Mouse (Mus musculus) embryonic facial prominence, embryonic 11.5 days (tissue): Measurements from ENCODE around the gene Hivep3. TPM values are rescaled to one million over a fixed set of nuclear protein-coding genes. Genes with fewer than 3 reads are reported as not detected.

Experiments
- ATAC-seq: fragments of 200-750 bp; cut with Nextera tagmentation; replicated peaks from 2 replicates; pipeline ENCODE4 v1.8.0; 2017; ENCODE audit warnings: low read depth; ENCODE audit not compliant: insufficient number of reproducible peaks, low FRiP score, low TSS enrichment
- DNase-seq: peaks from one replicate; pipeline ENCODE4 v3.0.0-alpha.2; 2015; ENCODE audit warnings: low spot score
- H3K27ac ChIP-seq: fragments of 300-500 bp; sonication (generic); replicated peaks from 2 replicates; pipeline ENCODE4 v1.5.1; 2014; ENCODE audit warnings: mild to moderate bottlenecking, low read depth, low read length, control low read depth
- H3K27me3 ChIP-seq: fragments of 300-500 bp; sonication (generic); 2 replicates; pipeline ENCODE4 v1.6.1; 2014; ENCODE audit warnings: mild to moderate bottlenecking, low read length, moderate library complexity, mixed read lengths; ENCODE audit not compliant: control insufficient read depth, insufficient read depth
- H3K36me3 ChIP-seq: fragments of 300-500 bp; sonication (generic); replicated peaks from 2 replicates; pipeline ENCODE4 v1.6.1; 2014; ENCODE audit warnings: low read depth, mild to moderate bottlenecking, low read length, moderate library complexity, mixed read lengths; ENCODE audit not compliant: control insufficient read depth, insufficient read depth
- H3K4me1 ChIP-seq: fragments of 300-500 bp; sonication (generic); 2 replicates; pipeline ENCODE4 v1.6.1; 2014; ENCODE audit warnings: low read length, mixed read lengths; ENCODE audit not compliant: control insufficient read depth, insufficient read depth
- H3K4me2 ChIP-seq: fragments of 300-500 bp; sonication (generic); 2 replicates; pipeline ENCODE4 v1.6.1; 2014; ENCODE audit warnings: low read depth, mild to moderate bottlenecking, control low read depth, low read length, moderate library complexity
- H3K4me3 ChIP-seq: fragments of 300-500 bp; sonication (generic); 2 replicates; pipeline ENCODE4 v1.5.1; 2014; ENCODE audit warnings: low read depth, low read length, control low read depth
- H3K9ac ChIP-seq: fragments of 300-500 bp; sonication (generic); replicated peaks from 2 replicates; pipeline ENCODE4 v1.6.1; 2014; ENCODE audit warnings: mild to moderate bottlenecking, control low read depth, low read length
- H3K9me3 ChIP-seq: fragments of 300-500 bp; sonication (generic); replicated peaks from 2 replicates; pipeline ENCODE4 v1.6.1; 2016; ENCODE audit warnings: mild to moderate bottlenecking, low read length, inconsistent platforms, mixed read lengths; ENCODE audit not compliant: control insufficient read depth
- WGBS: fragments of 180-500 bp; shearing (Covaris S2); extraction: QIAGEN DNeasy Blood & Tissue Kit; methylation state at CpG from one replicate; pipeline ENCODE4 v1.1.7; 2014; 5-methylcytosine and 5-hydroxymethylcytosine counted together
- polyA plus RNA-seq: library from polyadenylated mRNA; unstranded; fragments of >200 nt; fragmentation: Nextera tagmentation; extraction: Ambion mirVana; gene quantifications from 2 replicates; pipeline ENCODE4 v1.2.1, GENCODE M21; 2014

The Hivep3 gene
- polyA plus RNA-seq, 1 experiment from 2014 or later, result 1.6 TPM

DNA sequence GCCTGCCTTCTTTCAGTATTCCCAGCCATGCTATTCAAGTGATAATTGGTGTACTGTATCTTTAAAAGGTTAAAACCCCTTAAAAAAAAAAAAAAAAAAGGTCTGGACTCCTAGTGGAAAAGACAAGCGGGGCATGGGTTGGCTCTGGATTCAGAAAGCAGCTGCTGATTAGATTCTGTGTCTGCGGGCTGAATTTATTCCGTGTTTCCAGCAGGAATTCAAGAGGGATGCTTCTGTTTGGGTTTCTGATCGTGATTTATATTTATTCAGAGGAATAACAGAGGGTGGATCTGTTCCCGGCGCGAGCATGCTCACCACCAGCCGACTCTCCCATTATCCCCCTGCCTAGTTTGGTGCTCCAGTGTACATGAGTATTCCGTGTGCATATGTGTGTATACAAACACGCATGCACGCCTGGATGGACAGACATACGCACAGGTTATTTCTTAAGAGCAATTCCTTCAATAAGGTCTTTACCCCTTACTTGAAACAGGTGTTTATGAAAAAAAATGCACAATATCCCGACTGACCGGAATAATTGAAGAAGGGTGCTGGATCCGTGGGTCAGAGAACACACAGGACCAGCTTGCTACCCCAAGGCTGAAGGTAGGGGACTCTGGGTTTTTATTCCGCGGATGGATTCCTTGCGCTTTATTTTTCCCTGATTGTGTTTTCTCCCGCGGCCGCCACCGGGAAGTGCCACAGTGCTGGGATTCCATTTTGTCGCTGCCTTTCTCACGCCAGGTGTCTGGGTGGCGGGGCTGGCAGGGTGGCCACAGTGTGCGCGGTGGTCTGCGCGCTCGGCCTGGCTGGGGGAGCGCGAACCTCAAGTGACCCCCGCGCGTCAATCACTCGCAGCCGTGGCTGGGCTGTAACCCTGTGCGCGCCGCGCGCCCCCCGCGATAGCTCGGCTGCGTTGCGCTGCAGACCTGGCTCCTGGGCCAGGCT, 80.9 kb downstream of the Hivep3 start:
- Histone ChIP-seq H3K36me3 (no peaks in the 10 kb centered on the region), H3K4me3 (peak overlapping the region; percentile 39), H3K4me1 (peaks cover 2% of the 10 kb centered on the region; the same call in 1 of the 2 replicates), H3K4me2 (peak overlapping the region; percentile 76), H3K27ac (no peak overlapping the region), H3K27me3 (peaks cover 17% of the 10 kb centered on the region), H3K9ac (peak overlapping the region; percentile 26), H3K9me3 (no peaks in the 10 kb centered on the region)
- peak; percentile 30 for DNase-seq
- no peak; the same call in 1 of the 2 replicates for ATAC-seq
- 2% methylated on average over 47 of the region's 47 CpGs for WGBS

DNA sequence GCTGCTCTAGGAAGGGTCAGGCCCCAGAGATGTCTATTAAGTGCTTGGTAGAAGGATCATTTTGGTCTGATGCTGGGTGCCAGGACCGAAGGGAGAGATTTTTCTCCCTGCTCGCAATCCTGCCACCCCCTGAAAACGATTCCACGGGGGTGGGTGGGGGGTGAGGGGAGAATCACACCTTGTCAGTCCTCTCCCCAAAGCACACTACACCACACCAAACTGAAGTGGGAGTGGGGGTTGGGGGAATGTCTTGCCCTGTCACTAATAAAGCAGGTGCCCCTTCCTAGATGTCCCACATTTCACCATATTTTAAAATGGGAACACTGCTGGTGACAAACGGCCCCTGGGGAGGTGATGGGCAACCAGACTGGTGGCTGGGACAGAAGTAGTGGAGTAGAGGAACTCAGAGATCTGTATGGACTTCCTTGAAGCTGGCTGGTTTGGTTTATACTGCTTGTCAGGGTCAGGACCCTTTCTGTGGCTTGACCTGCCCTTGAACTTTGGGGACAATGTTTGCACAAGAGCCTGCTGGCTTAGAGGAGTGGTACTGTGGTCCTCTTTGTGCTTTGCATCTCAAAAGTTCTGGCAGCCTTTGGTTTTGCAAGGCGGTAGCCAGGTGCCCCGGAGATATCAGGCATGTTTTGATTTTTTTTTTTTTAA, 81.7 kb downstream of the Hivep3 start:
- Histone ChIP-seq H3K9ac (peak overlapping the region; percentile 26), H3K27me3 (peaks cover 17% of the 10 kb centered on the region), H3K4me1 (peaks cover 2% of the 10 kb centered on the region; the same call in 1 of the 2 replicates), H3K4me2 (peak overlapping the region; percentile 76), H3K9me3 (no peaks in the 10 kb centered on the region), H3K36me3 (no peaks in the 10 kb centered on the region), H3K27ac (no peak overlapping the region), H3K4me3 (peak overlapping the region; percentile 39)
- whole genome bisulfite sequencing, result 17% methylated on average over 7 of the region's 7 CpGs
- no peak for ATAC-seq
- DNase-seq, result no peak

DNA sequence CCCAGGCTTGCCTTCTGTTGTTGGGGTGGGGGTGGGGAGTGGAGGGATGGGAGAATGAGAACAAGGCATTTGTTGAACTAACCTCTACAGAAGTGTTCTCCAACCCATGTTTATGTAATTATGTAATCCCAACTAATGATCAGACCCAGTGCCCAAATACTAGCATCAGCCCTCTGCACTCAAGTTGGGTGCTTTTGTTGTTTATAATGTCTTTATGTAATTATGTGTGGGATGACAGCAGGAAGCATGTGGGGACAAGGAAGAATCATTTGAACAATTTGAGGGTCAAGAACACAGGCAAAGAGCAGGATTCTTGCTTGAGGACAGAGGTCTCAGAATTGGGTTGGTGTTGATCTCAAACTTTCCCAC, 82.2 kb downstream of the Hivep3 start:
- Histone ChIP-seq H3K27ac (no peak overlapping the region), H3K36me3 (no peaks in the 10 kb centered on the region), H3K4me3 (no peak overlapping the region), H3K9ac (no peak overlapping the region), H3K4me1 (peaks cover 2% of the 10 kb centered on the region; the same call in 1 of the 2 replicates), H3K9me3 (no peaks in the 10 kb centered on the region), H3K4me2 (no peak overlapping the region), H3K27me3 (peaks cover 17% of the 10 kb centered on the region)
- DNase-seq (no peak), ATAC-seq (no peak)

DNA sequence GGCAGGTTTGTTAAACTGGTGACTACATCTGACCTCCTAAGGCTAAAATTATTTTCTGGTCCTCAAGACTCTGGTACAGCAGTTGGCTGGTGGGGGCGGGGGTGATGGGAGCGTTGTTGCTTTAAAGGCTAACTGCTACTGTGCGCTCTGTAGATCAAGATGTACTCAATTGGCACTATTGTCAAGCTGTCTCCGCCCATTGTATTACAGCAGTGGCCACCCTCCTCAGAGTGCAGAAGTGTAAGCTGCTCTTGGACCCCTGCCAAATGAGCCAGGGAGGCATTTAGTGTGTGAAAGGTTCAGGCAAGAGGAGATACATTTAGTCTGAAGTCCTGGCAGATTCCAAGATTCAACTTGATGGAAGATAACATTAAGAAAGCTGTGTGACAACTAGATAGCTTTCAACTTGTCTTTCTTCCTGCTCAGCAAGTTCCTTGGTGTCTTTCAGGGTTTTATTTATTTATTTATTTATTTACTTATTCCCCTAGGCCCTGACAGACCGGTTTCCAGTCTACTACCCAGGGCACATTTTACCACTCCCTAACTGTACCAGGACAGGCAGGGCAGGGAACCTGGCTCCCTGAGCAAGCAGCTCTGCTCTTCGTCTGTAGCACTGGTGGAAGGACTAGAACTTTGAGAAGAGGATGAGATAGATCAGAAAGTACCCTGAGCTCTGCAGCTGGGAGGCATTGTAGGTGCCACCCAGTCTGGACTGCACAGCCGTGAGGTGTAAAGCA, 83.2 kb downstream of the Hivep3 start:
- 61% methylated on average over 7 of the region's 7 CpGs for WGBS
- Histone ChIP-seq H3K4me2 (no peak overlapping the region), H3K9me3 (no peaks in the 10 kb centered on the region), H3K27ac (no peak overlapping the region), H3K4me3 (no peak overlapping the region), H3K4me1 (peaks cover 2% of the 10 kb centered on the region; the same call in 1 of the 2 replicates), H3K36me3 (no peaks in the 10 kb centered on the region), H3K9ac (no peak overlapping the region), H3K27me3 (peaks cover 17% of the 10 kb centered on the region)
- DNase-seq (peak; percentile 36), ATAC-seq (0 out of 2 replicates have a peak, but pooled peaks have one; percentile 42)

DNA sequence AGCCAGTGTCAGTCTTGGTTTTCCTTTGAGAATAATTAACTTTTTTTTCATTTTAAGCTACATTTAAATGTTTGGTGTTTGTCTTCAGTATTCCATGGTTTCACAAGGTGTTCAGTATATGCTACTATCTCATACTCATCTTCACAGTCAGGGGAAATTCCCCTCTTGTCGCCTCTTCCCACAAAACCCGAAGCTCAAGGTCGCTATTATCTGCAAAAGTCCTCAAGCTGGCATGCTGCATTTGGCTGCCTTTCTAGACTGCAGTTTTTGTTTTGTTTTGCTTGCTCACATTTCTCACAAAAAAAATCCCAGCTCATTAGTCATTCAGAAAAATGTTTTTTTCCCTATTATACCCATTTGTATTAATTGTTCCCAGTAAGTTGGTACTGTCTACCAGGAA, 92.4 kb downstream of the Hivep3 start:
- 82% methylated on average over 3 of the region's 3 CpGs for WGBS
- ATAC-seq, result no peak
- DNase-seq, result no peak

DNA sequence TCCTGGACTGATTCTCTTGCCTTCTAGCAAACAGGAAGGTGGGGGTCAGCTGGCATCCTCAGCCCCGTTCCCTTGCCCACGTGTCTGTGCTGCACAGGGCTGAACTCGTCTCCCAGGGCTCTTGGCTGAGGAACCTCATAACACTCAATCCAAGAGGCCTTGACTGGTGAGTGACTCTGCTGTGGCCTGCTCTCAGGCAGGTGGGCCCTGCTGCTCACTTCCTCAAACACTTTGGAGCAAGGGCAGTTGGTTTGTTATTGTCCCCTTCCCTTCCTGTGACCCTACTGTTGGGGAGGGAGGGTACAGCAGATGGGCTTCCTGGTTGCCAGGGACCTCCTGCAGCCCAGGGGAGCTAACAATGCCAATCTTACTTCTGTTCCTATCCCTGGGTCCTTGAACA, 94.8 kb downstream of the Hivep3 start:
- ATAC-seq, result no peak
- Histone ChIP-seq H3K9ac (no peak overlapping the region), H3K36me3 (no peaks in the 10 kb centered on the region), H3K4me3 (no peak overlapping the region), H3K4me1 (no peaks in the 10 kb centered on the region), H3K9me3 (no peaks in the 10 kb centered on the region), H3K27me3 (no peaks in the 10 kb centered on the region), H3K4me2 (no peak overlapping the region), H3K27ac (no peak overlapping the region)
- WGBS, result 75% methylated on average over 3 of the region's 3 CpGs
- no peak for DNase-seq

More for the DNA sequence above, 92.4 kb downstream of the Hivep3 start:
- Histone ChIP-seq H3K27ac (no peak overlapping the region), H3K4me3 (no peak overlapping the region), H3K4me1 (no peaks in the 10 kb centered on the region), H3K9me3 (no peaks in the 10 kb centered on the region), H3K9ac (no peak overlapping the region), H3K4me2 (no peak overlapping the region), H3K27me3 (no peaks in the 10 kb centered on the region), H3K36me3 (no peaks in the 10 kb centered on the region)

DNA sequence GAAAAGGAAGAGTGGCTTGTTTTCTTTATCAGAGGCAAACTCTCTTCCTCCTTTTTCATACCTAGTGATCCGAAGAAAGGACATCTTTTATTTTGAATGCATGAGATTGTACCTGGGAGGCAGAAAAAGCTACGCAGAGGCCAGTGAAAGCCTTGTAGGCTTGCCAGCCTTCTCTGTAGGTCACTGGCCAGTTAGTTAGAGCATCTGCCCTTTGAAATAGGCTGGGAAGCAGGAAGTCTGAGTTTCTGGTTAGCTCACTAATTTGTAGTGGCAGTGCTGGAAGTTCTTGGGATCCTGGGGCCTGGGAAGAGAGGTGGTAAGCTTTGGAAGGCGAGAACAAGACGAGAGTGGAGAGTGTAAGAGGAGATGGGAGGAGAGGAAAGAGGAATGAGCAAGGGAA, 95.4 kb downstream of the Hivep3 start:
- Histone ChIP-seq H3K9me3 (no peaks in the 10 kb centered on the region), H3K9ac (no peak overlapping the region)
- 86% methylated on average over 4 of the region's 4 CpGs for WGBS

More for the DNA sequence above, 95.4 kb downstream of the Hivep3 start:
- H3K27ac ChIP-seq, result no peak overlapping the region
- no peak overlapping the region for H3K4me3 ChIP-seq
- H3K36me3 ChIP-seq, result no peaks in the 10 kb centered on the region
- no peaks in the 10 kb centered on the region for H3K4me1 ChIP-seq
- H3K4me2 ChIP-seq, result no peak overlapping the region
- H3K27me3 ChIP-seq, result no peaks in the 10 kb centered on the region
- DNase-seq (no peak), ATAC-seq (no peak)
